In genomic region chr5:132373471-132374075, GRCm38 (mm10) we compare ENCODE assay signal across 11 mouse cellular contexts.
DNase-seq lines count a peak whose midpoint lies in the region; ATAC-seq lines count a peak whose summit lies in the region.
"Had no signal": no experiment of that assay in that cellular context is flagged by ENCODE, and none has a peak within 500 bp of the region (broad histone marks: within the 10 kb centered on the region; RNA-seq: fewer than 3 reads in every experiment).

No protein-coding gene starts in this region.

- no peaks in the 10 kb centered on the region for H3K9me3 ChIP-seq in hindbrain, embryonic 14.5 days (ENCODE audit: control insufficient read depth, low read length)
- H3K9me3 ChIP-seq in hindbrain, embryonic 13.5 days, result no peaks in the 10 kb centered on the region
- H3K9me3 ChIP-seq in midbrain, embryonic 15.5 days, result no peaks in the 10 kb centered on the region
- H3K9me3 ChIP-seq: megakaryocyte, embryonic 14.5 days had no signal

- ATAC-seq in hindbrain, embryonic 14.5 days (ENCODE audit: low FRiP score), result no peak
- no peak for ATAC-seq in hindbrain, embryonic 13.5 days (ENCODE audit: low FRiP score)
- ATAC-seq in midbrain, embryonic 15.5 days (replicated peaks), result no peak

- H3K27ac ChIP-seq in hindbrain, embryonic 14.5 days, result 0 out of 2 replicates have a peak overlapping the region, but pooled peaks have one; percentile 20
- H3K27ac ChIP-seq in hindbrain, embryonic 13.5 days, result no peak overlapping the region
- no peak overlapping the region for H3K27ac ChIP-seq in midbrain, embryonic 15.5 days
- H3K27ac ChIP-seq: kidney, postnatal 0 days had no signal

- H3K4me1 ChIP-seq in hindbrain, embryonic 14.5 days (replicated peaks; ENCODE audit: control insufficient read depth, insufficient read depth, low read length), result peaks cover 35% of the 10 kb centered on the region
- H3K4me1 ChIP-seq in hindbrain, embryonic 13.5 days (replicated peaks), result peaks cover 39% of the 10 kb centered on the region
- H3K4me1 ChIP-seq in midbrain, embryonic 15.5 days, result peaks cover 32% of the 10 kb centered on the region
- H3K4me1 ChIP-seq: megakaryocyte, embryonic 14.5 days had no signal

- no peaks in the 10 kb centered on the region for H3K36me3 ChIP-seq in hindbrain, embryonic 14.5 days (replicated peaks; ENCODE audit: control insufficient read depth, insufficient read depth)
- no peaks in the 10 kb centered on the region for H3K36me3 ChIP-seq in hindbrain, embryonic 13.5 days
- H3K36me3 ChIP-seq in midbrain, embryonic 15.5 days (replicated peaks), result no peaks in the 10 kb centered on the region

- H3K4me2 ChIP-seq in hindbrain, embryonic 14.5 days (replicated peaks), result no peak overlapping the region
- H3K4me2 ChIP-seq in hindbrain, embryonic 13.5 days, result no peak overlapping the region
- H3K4me2 ChIP-seq in midbrain, embryonic 15.5 days, result no peak overlapping the region

- WGBS in hindbrain, embryonic 14.5 days, result 71% methylated on average over 4 of the region's 4 CpGs
- WGBS in hindbrain, embryonic 13.5 days, result 82% methylated on average over 4 of the region's 4 CpGs
- WGBS in midbrain, embryonic 15.5 days, result 67% methylated on average over 4 of the region's 4 CpGs

- no peak overlapping the region for H3K9ac ChIP-seq in hindbrain, embryonic 14.5 days
- H3K9ac ChIP-seq in hindbrain, embryonic 13.5 days, result no peak overlapping the region
- H3K9ac ChIP-seq in midbrain, embryonic 15.5 days, result no peak overlapping the region

- DNase-seq in hindbrain, embryonic 14.5 days (ENCODE audit: low spot score), result no peak
- DNase-seq in MN1 (ENCODE audit: low spot score), result peak; percentile 68
- peak; percentile 7 for DNase-seq in c-Kit-positive CD71-positive TER-119-negative erythroid progenitor cells, embryonic 14.5 days (ENCODE audit: low read depth)
- DNase-seq in gastrocnemius, adult 18-20 months (ENCODE audit: low spot score), result peak; percentile 59
- no peak for DNase-seq in spleen, postnatal 10 days (ENCODE audit: low spot score in 2 of 2)
- no peak for DNase-seq in frontal cortex, postnatal 36 days (ENCODE audit: low spot score in 2 of 2)
- DNase-seq: thymus, postnatal 4 days had no signal

- no peaks in the 10 kb centered on the region for H3K27me3 ChIP-seq in hindbrain, embryonic 14.5 days (ENCODE audit: control insufficient read depth, insufficient read depth, low read length)
- no peaks in the 10 kb centered on the region for H3K27me3 ChIP-seq in hindbrain, embryonic 13.5 days
- H3K27me3 ChIP-seq in midbrain, embryonic 15.5 days (replicated peaks), result no peaks in the 10 kb centered on the region
- H3K27me3 ChIP-seq: megakaryocyte, embryonic 14.5 days had no signal

- H3K4me3 ChIP-seq in hindbrain, embryonic 14.5 days (replicated peaks; ENCODE audit: low read length), result no peak overlapping the region
- H3K4me3 ChIP-seq in hindbrain, embryonic 13.5 days, result no peak overlapping the region
- H3K4me3 ChIP-seq in midbrain, embryonic 15.5 days, result no peak overlapping the region
- H3K4me3 ChIP-seq: megakaryocyte, embryonic 14.5 days had no signal

Comparison
In these comparisons a context has a peak if more than half of its experiments do, and no peak if none do; other contexts are left out.
1. DNase-seq: peak in MN1 (single experiment), c-Kit-positive CD71-positive TER-119-negative erythroid progenitor cells, embryonic 14.5 days (single experiment) and gastrocnemius, adult 18-20 months (single experiment); none in hindbrain, embryonic 14.5 days (single experiment), spleen, postnatal 10 days (0 of 2) and frontal cortex, postnatal 36 days (0 of 2).